Mouse (Mus musculus) heart, postnatal 0 days (tissue): ENCODE data around the gene Scn5a. TPM values are rescaled to one million over a fixed set of nuclear protein-coding genes. Genes with fewer than 3 reads are reported as not detected.

Experiments used
- ATAC-seq: fragments of 200-750 bp; cut with Nextera tagmentation; 2 replicates; pipeline ENCODE4 v1.8.0; 2017; ENCODE audit warnings: low read depth, moderate number of reproducible peaks, moderate library complexity; ENCODE audit not compliant: insufficient read depth
- DNase-seq: peaks from one replicate; pipeline ENCODE4 v3.0.0-alpha.2; 2016; ENCODE audit warnings: low spot score
- H3K27ac ChIP-seq: fragments of 300-500 bp; sonication (generic); 2 replicates; pipeline ENCODE4 v1.5.1; 2014; ENCODE audit warnings: low read depth, mild to moderate bottlenecking
- H3K27me3 ChIP-seq: fragments of 300-500 bp; sonication (generic); 2 replicates; pipeline ENCODE4 v1.6.1; 2014; ENCODE audit warnings: low read length, mixed read lengths; ENCODE audit not compliant: control insufficient read depth, insufficient read depth
- H3K36me3 ChIP-seq: fragments of 300-500 bp; sonication (generic); replicated peaks from 2 replicates; pipeline ENCODE4 v1.6.1; 2014; ENCODE audit warnings: low read length, mixed read lengths; ENCODE audit not compliant: control insufficient read depth, insufficient read depth
- H3K4me1 ChIP-seq: fragments of 300-500 bp; sonication (generic); 2 replicates; pipeline ENCODE4 v1.6.1; 2014; ENCODE audit warnings: antibody characterized with exemption; ENCODE audit not compliant: control insufficient read depth, insufficient read depth
- H3K4me2 ChIP-seq: fragments of 300-500 bp; sonication (generic); 2 replicates; pipeline ENCODE4 v1.6.1; 2014; ENCODE audit warnings: low read depth, mild to moderate bottlenecking, low read length, moderate library complexity
- H3K4me3 ChIP-seq: fragments of 300-500 bp; sonication (generic); 2 replicates; pipeline ENCODE4 v1.5.1; 2014; ENCODE audit warnings: low read depth, low read length
- H3K9ac ChIP-seq: fragments of 300-500 bp; sonication (generic); replicated peaks from 2 replicates; pipeline ENCODE4 v1.6.1; 2014; ENCODE audit warnings: low read depth, low read length, mixed read lengths
- H3K9me3 ChIP-seq: fragments of 300-500 bp; sonication (generic); replicated peaks from 2 replicates; pipeline ENCODE4 v1.6.1; 2016; ENCODE audit warnings: low read length; ENCODE audit not compliant: control insufficient read depth
- CTCF ChIP-seq: IDR thresholded peaks from 2 replicates; pipeline ENCODE4 v1.5.1; 2016; ENCODE audit warnings: antibody characterized with exemption, control low read depth, low read depth
- EP300 ChIP-seq: IDR thresholded peaks from 2 replicates; pipeline ENCODE4 v1.6.1; 2016; ENCODE audit warnings: antibody characterized with exemption, low read depth
- WGBS: fragments of 180-500 bp; shearing (Covaris S2); extraction: QIAGEN DNeasy Blood & Tissue Kit; methylation state at CpG from one replicate; pipeline ENCODE4 v1.1.7; 2014; 5-methylcytosine and 5-hydroxymethylcytosine counted together
- polyA plus RNA-seq: library from polyadenylated mRNA; unstranded; fragments of >200 nt; fragmentation: Nextera tagmentation; extraction: Ambion mirVana; gene quantifications from 2 replicates; pipeline ENCODE4 v1.2.1, GENCODE M21; 2015
- total RNA-seq: library from RNA; depleted of rRNA; stranded (reverse); fragments of >200 nt; gene quantifications from 2 replicates; pipeline ENCODE4 v1.2.3, GENCODE M21; 2014; ENCODE audit warnings: low replicate concordance

Scn5a gene
- total and polyA plus RNA-seq, 2 experiments from 2014 or later, result 16.8 to 82.7 TPM

DNA sequence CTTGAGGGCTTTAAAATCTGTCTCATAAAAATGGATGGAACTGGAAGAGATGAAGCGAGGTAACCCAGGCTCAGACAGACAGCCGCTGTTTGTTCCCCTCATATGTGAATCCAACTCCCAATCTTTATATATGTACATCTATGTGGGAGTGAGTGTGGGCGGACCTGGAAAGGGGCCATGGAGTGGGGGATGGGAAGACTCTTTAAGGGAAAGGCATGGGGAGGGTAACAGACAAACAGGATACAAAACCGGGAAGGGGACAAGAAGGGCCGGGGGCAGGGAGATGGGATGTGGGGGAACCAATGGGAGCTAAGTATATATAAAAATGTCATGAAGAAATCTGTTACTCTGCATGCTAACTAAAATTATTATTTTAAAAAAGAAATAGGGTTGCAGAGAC lies 81.9 kb downstream of the Scn5a start:
- Histone ChIP-seq H3K36me3 (peaks cover 51% of the 10 kb centered on the region), H3K27ac (peak overlapping the region; percentile 12; the same call in 1 of the 2 replicates)

DNA sequence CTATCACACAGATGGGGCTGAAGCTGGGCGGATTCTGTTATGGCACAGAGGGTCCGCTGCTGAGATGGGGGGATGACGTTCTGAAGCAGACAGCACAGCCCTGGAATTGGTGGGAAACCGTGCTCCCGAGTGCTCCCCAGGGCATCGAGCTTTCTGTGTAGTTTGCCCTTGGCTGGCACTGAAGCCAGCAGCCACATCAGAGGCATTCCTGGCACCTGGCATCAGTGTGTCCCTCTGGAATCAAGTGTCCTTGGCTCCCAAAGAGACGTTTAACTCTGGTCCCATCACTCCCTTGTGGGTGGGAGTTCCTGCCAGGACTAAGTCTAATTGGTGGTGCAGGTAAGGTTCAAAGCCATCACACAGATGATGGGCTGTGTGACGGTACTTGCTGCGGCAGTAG lies 82.5 kb downstream of the Scn5a start:
- ATAC-seq (no peak), DNase-seq (no peak)

More for the DNA sequence above, 81.9 kb downstream of the Scn5a start:
- no peak for ATAC-seq
- no peak overlapping the region for H3K4me3 ChIP-seq
- no peaks in the 10 kb centered on the region for H3K27me3 ChIP-seq
- H3K9ac ChIP-seq, result no peak overlapping the region
- no peak overlapping the region for H3K4me2 ChIP-seq
- H3K9me3 ChIP-seq, result no peaks in the 10 kb centered on the region
- peaks cover 19% of the 10 kb centered on the region for H3K4me1 ChIP-seq
- WGBS, result 52% methylated on average over 5 of the region's 5 CpGs
- DNase-seq, result no peak
- no peak for TF ChIP-seq EP300
- TF ChIP-seq CTCF, result no peak

DNA sequence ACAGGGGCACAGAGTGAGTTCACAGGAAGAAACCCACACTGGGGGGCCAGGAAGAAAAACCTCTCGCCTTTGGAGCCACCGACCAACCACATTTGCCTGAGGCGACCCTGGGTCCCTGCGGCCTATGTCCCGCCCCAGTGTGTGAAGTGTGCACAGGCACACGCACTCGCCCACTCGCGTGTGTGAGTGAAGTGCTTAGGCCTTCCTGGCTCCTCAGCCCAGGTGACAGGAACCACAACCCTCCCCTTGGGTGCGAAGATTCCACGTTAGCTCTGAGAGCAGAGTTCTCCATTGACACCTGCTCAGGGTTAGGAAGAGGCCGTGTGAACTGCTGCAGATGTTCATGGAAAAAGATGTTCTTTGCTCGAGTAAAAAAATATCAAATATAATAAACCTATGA lies 93.9 kb downstream of the Scn5a start:
- DNase-seq (no peak), ATAC-seq (no peak)
- Histone ChIP-seq H3K4me2 (no peak overlapping the region), H3K27ac (no peak overlapping the region), H3K4me3 (no peak overlapping the region), H3K4me1 (0 out of 2 replicates have a peak, but pooled peaks cover 3% of the 10 kb centered on the region), H3K36me3 (peaks cover 18% of the 10 kb centered on the region), H3K9ac (no peak overlapping the region), H3K9me3 (no peaks in the 10 kb centered on the region), H3K27me3 (no peaks in the 10 kb centered on the region)
- no peak for TF ChIP-seq CTCF
- TF ChIP-seq EP300, result no peak
- 87% methylated on average over 13 of the region's 13 CpGs for WGBS

More for the DNA sequence above, 82.5 kb downstream of the Scn5a start:
- H3K4me1 ChIP-seq, result peaks cover 19% of the 10 kb centered on the region
- no peak overlapping the region for H3K4me2 ChIP-seq
- H3K36me3 ChIP-seq, result peaks cover 50% of the 10 kb centered on the region
- no peaks in the 10 kb centered on the region for H3K27me3 ChIP-seq
- no peaks in the 10 kb centered on the region for H3K9me3 ChIP-seq
- TF ChIP-seq CTCF (no peak), EP300 (no peak)
- H3K9ac ChIP-seq, result no peak overlapping the region
- 0 out of 2 replicates have a peak overlapping the region, but pooled peaks have one; percentile 12 for H3K27ac ChIP-seq
- H3K4me3 ChIP-seq, result no peak overlapping the region
- 61% methylated on average over 9 of the region's 9 CpGs for WGBS

DNA sequence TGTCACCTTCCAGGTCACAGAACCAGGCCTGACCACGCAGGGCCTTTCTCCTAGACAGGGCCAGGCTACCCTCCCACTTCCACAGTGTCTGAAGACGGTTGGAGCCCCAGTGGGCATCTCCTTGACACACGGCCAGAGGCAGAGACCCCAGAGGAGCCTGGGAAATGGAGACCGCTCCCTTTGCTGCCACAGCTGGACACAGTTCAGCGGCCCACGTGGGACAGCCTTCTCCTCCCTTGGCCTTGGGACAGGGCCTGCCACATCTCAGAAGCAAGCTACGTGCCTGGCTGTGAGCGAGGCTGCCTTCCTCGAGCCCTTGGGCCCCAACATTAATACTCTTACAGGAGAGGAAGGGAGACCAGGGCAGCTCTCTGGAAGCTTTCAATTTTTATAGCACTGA lies 94.4 kb downstream of the Scn5a start:
- ATAC-seq, result no peak

DNA sequence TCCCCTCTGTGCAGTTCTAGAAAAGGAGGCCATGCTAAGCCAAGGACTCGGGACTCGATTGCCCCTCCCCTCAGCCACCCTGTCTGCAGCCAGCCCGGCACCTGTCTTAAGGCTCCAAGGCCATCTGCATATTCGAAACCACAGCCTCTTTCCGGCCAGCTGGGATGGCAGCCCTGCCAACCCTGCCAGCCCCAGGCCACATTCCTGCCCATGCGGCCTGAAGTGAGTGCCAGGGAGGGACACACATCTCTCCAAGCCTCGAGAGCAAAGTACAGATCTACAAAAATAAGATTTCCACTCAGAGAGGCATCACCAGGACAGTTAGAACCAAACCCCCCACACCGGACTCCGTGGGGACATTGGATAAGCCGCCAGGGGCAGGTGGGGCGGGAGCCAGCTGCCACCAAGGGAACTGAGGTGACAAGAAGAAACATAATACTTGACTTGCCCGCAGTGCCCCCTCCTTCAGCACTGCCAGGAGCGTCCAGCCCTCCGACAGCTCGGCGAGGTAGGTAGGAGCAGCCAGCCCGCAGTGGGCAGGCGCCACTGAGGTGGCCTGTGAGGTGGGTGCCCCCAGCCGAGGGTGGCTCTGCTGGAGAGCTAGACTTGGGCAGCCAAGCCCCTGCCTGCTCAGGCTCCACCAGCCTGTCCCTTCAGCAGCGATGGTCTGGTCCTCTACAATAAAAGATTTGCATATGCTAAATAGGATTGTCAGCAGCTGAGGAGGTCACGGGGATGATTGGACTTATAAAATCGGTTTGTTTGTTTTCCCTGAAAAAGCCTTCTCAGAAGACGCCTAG lies 95.1 kb downstream of the Scn5a start:
- 0 out of 2 replicates have a peak, but pooled peaks cover 12% of the 10 kb centered on the region for H3K4me1 ChIP-seq
- peak overlapping the region; percentile 49 for H3K27ac ChIP-seq
- WGBS, result 60% methylated on average over 23 of the region's 23 CpGs
- H3K27me3 ChIP-seq, result no peaks in the 10 kb centered on the region
- no peak overlapping the region for H3K4me2 ChIP-seq
- DNase-seq (no peak), ATAC-seq (no peak)
- H3K4me3 ChIP-seq, result no peak overlapping the region
- H3K9ac ChIP-seq, result no peak overlapping the region
- TF ChIP-seq EP300, result no peak
- TF ChIP-seq CTCF, result no peak
- H3K36me3 ChIP-seq, result 0 out of 2 replicates have a peak, but pooled peaks cover 8% of the 10 kb centered on the region
- no peaks in the 10 kb centered on the region for H3K9me3 ChIP-seq

More for the DNA sequence above, 94.4 kb downstream of the Scn5a start:
- peaks cover 14% of the 10 kb centered on the region for H3K36me3 ChIP-seq
- no peak overlapping the region for H3K4me2 ChIP-seq
- WGBS, result 71% methylated on average over 9 of the region's 9 CpGs
- H3K4me3 ChIP-seq, result no peak overlapping the region
- H3K9ac ChIP-seq, result no peak overlapping the region
- 0 out of 2 replicates have a peak overlapping the region, but pooled peaks have one; percentile 3 for H3K27ac ChIP-seq
- H3K9me3 ChIP-seq, result no peaks in the 10 kb centered on the region
- H3K4me1 ChIP-seq, result 0 out of 2 replicates have a peak, but pooled peaks cover 7% of the 10 kb centered on the region
- H3K27me3 ChIP-seq, result no peaks in the 10 kb centered on the region
- no peak for DNase-seq
- no peak for TF ChIP-seq CTCF
- no peak for TF ChIP-seq EP300
